In genomic region chr2:123914021-123914420, GRCm38 (mm10) we compare ENCODE assay signal across 9 mouse cellular contexts.
"Had no signal": no experiment of that assay in that cellular context is flagged by ENCODE, and none has a peak within 500 bp of the region (broad histone marks: within the 10 kb centered on the region; RNA-seq: fewer than 3 reads in every experiment).

No protein-coding gene starts in this region.

- DNase-seq: kidney, adult 11 months; kidney, adult 9 months; kidney, postnatal 36 days; lung, embryonic 14.5 days; lung, postnatal 10 days; lung, postnatal 4 days; midbrain, embryonic 14.5 days; thymus, adult 2 months; thymus, postnatal 36 days had no signal
